Mouse (Mus musculus) hindbrain, embryonic 10.5 days (tissue): Measurements from ENCODE around the gene Mast1. TPM values are rescaled to one million over a fixed set of nuclear protein-coding genes. Genes with fewer than 3 reads are reported as not detected.

Experiments
- DNase-seq: peaks from one replicate; pipeline ENCODE4 v3.0.0-alpha.2; 2017; ENCODE audit warnings: low spot score
- H3K27ac ChIP-seq: fragments of 300-500 bp; sonication (generic); 2 replicates; pipeline ENCODE4 v1.5.1; 2016; ENCODE audit warnings: mild to moderate bottlenecking, moderate library complexity
- H3K27me3 ChIP-seq: fragments of 300-500 bp; sonication (generic); 2 replicates; pipeline ENCODE4 v1.6.1; 2016; ENCODE audit warnings: mild to moderate bottlenecking; ENCODE audit not compliant: poor library complexity, insufficient read depth, severe bottlenecking
- H3K36me3 ChIP-seq: fragments of 300-500 bp; sonication (generic); 2 replicates; pipeline ENCODE4 v1.6.1; 2016; ENCODE audit warnings: mild to moderate bottlenecking, moderate library complexity
- H3K4me1 ChIP-seq: fragments of 300-500 bp; sonication (generic); replicated peaks from 2 replicates; pipeline ENCODE4 v1.6.1; 2016; ENCODE audit warnings: mild to moderate bottlenecking
- H3K4me3 ChIP-seq: fragments of 300-500 bp; sonication (generic); 2 replicates; pipeline ENCODE4 v1.5.1; 2016; ENCODE audit warnings: mild to moderate bottlenecking, moderate library complexity
- H3K9me3 ChIP-seq: fragments of 300-500 bp; sonication (generic); 2 replicates; pipeline ENCODE4 v1.6.1; 2016; ENCODE audit warnings: mild to moderate bottlenecking, moderate library complexity
- WGBS: fragments of 180-500 bp; shearing (Covaris S2); methylation state at CpG from one replicate; pipeline ENCODE4 v1.1.7; 2016; 5-methylcytosine and 5-hydroxymethylcytosine counted together
- polyA plus RNA-seq: library from polyadenylated mRNA; unstranded; fragments of >200 nt; fragmentation: Nextera tagmentation; extraction: Ambion mirVana; gene quantifications from 2 replicates; pipeline ENCODE4 v1.2.1, GENCODE M21; 2016

The Mast1 gene
- 5.0 and 12.7 TPM in 2 replicates for polyA plus RNA-seq

- peak; percentile 75 for DNase-seq
- Histone ChIP-seq H3K9me3 (no peaks in the 10 kb centered on the region), H3K27me3 (peaks cover 81% of the 10 kb centered on the region), H3K4me1 (peaks cover 40% of the 10 kb centered on the region), H3K4me3 (peak within 1 kb of the TSS; percentile 70), H3K27ac (peak within 1 kb of the TSS; percentile 85), H3K36me3 (no peaks in the 10 kb centered on the region)
- WGBS: under 1% methylated on average over 50 of the region's 50 CpGs
Observed at GRCm38 (mm10) chr8:84936962-84937546, at the start of gene Mast1. TSS of gene Mast1 (minus strand) at chr8:84937359.

- no peak for DNase-seq
- Histone ChIP-seq H3K4me1 (peaks cover 62% of the 10 kb centered on the region), H3K27ac (peak overlapping the region; percentile 84; the same call in 1 of the 2 replicates), H3K4me3 (peak overlapping the region; percentile 66), H3K36me3 (no peaks in the 10 kb centered on the region), H3K27me3 (peaks cover 74% of the 10 kb centered on the region), H3K9me3 (no peaks in the 10 kb centered on the region)
- WGBS: 47% methylated on average over 8 of the region's 8 CpGs
Observed at GRCm38 (mm10) chr8:84986379-84986945, 49.3 kb upstream of the Mast1 start.

DNA sequence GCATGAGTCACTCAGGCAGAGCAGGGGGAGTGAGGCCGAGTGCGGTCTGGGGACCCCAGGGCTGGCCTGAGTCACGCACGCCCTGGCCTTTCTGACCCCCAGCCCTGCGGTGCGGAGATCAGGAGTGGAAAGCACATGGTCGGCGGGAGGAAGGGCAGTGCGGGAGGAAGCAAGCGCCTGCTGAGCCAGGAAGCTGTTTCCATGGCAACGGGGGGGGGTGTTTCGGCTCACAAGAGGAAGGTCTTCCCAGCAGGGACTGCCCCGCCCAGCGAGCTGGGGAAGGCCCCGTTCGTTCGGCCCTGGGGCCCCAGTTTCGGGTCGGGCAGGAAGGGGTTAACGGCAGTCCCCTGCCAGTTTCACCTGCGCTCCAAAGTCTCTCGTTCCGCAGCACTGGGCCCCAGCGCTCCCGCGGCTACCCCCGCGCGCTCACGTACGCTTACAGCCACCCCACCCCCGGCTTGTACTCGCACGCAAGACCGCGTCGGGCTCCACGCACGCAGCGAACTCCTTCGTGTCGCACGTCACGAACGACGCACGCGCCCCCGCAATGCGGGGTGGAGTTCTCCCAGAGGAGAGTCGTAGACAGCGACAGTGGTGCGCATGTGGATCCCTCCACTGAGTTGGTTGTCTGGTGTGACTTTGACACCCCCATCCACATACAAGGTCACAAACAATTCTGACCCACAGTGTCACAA lies 48.7 kb upstream of the Mast1 start:
- WGBS: under 1% methylated on average over 53 of the region's 53 CpGs
- no peaks in the 10 kb centered on the region for H3K9me3 ChIP-seq
- DNase-seq: peak; percentile 84
- H3K27me3 ChIP-seq: peaks cover 80% of the 10 kb centered on the region
- H3K27ac ChIP-seq: peak overlapping the region; percentile 84
- peaks cover 63% of the 10 kb centered on the region for H3K4me1 ChIP-seq
- no peaks in the 10 kb centered on the region for H3K36me3 ChIP-seq
- H3K4me3 ChIP-seq: peak overlapping the region; percentile 66

DNA sequence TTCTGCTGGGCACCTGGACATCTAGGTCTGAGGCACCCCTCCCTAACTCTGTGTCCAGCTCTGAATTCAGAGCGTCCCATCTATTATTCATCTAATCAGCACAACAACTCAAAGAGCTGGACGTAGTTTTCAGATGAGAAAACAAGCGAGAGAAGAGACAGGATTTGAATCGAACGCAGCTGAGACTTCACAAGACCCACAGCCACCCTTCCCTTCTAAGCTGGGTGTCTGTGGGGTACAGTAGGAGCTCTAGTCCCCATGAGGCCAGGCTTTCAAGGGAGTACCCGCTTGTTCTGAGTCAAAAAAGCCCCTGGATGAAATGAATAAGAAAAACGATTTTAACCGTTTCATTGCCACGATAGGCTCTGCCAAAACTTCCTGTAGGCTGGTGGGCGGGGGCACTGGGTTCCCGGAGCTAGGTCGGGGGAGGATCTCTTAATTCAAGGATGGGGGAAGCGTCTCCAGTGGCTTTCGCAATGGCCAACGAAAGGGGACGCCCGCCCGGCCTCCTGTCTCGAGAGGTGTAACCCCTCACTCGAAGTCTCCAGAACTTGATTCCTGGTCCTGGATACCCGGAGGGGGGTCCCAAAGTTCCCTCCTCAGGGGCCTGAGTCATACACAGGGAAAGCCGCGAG lies 48.0 kb upstream of the Mast1 start:
- H3K27ac ChIP-seq: peak overlapping the region; percentile 84

GRCm38 (mm10) chr8:84984294-84985048 lies 47.3 kb upstream of the Mast1 start:
- H3K4me1 ChIP-seq: peaks cover 65% of the 10 kb centered on the region
- H3K9me3 ChIP-seq: no peaks in the 10 kb centered on the region
- H3K4me3 ChIP-seq: peak overlapping the region; percentile 66
- 9% methylated on average over 16 of the region's 16 CpGs for WGBS
- DNase-seq: peak; percentile 25
- peak overlapping the region; percentile 84 for H3K27ac ChIP-seq
- no peaks in the 10 kb centered on the region for H3K36me3 ChIP-seq
- H3K27me3 ChIP-seq: peaks cover 94% of the 10 kb centered on the region

More for the DNA sequence above, 48.0 kb upstream of the Mast1 start:
- Histone ChIP-seq H3K9me3 (no peaks in the 10 kb centered on the region), H3K4me1 (peaks cover 65% of the 10 kb centered on the region), H3K36me3 (no peaks in the 10 kb centered on the region), H3K27me3 (peaks cover 87% of the 10 kb centered on the region), H3K4me3 (peak overlapping the region; percentile 66)
- DNase-seq: no peak
- WGBS: under 1% methylated on average over 23 of the region's 23 CpGs

DNA sequence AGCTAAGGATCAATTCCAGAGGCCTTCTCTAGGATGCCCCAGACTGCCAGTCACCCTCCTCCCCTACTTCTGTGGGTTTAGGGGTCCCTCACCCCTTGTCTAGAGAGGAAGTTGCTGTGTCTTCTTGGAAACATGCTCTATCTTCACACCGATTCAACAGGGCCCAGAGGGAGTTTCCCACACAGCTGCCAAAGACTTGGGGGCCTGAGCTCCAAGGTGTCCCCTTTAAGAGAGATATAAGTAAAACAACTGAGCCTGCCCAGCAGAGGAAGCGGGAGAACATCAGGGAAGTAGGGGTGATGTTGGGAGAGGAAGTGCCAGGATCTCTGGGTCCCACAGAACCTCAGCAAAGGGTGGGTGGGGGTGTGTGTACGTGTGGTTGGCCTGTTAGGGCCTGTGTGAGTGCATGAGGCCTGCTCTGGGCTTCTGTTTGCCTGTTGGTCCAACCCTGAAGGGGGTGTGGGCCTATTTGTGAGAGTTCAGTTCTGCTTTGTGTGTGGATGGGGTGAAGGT lies 45.4 kb upstream of the Mast1 start:
- H3K27ac ChIP-seq: peak overlapping the region; percentile 35; the same call in 1 of the 2 replicates
- no peak for DNase-seq
- WGBS: 74% methylated on average over 3 of the region's 3 CpGs
- H3K4me3 ChIP-seq: no peak overlapping the region
- peaks cover 94% of the 10 kb centered on the region for H3K27me3 ChIP-seq
- no peaks in the 10 kb centered on the region for H3K36me3 ChIP-seq
- no peaks in the 10 kb centered on the region for H3K9me3 ChIP-seq
- H3K4me1 ChIP-seq: peaks cover 78% of the 10 kb centered on the region

- DNase-seq: no peak
- Histone ChIP-seq H3K27me3 (peaks cover 94% of the 10 kb centered on the region), H3K27ac (peak overlapping the region; percentile 35; the same call in 1 of the 2 replicates), H3K4me1 (peaks cover 85% of the 10 kb centered on the region), H3K9me3 (no peaks in the 10 kb centered on the region), H3K4me3 (no peak overlapping the region), H3K36me3 (no peaks in the 10 kb centered on the region)
- 76% methylated on average over 15 of the region's 15 CpGs for WGBS
Observed at GRCm38 (mm10) chr8:84981644-84982498, 44.7 kb upstream of the Mast1 start.

DNA sequence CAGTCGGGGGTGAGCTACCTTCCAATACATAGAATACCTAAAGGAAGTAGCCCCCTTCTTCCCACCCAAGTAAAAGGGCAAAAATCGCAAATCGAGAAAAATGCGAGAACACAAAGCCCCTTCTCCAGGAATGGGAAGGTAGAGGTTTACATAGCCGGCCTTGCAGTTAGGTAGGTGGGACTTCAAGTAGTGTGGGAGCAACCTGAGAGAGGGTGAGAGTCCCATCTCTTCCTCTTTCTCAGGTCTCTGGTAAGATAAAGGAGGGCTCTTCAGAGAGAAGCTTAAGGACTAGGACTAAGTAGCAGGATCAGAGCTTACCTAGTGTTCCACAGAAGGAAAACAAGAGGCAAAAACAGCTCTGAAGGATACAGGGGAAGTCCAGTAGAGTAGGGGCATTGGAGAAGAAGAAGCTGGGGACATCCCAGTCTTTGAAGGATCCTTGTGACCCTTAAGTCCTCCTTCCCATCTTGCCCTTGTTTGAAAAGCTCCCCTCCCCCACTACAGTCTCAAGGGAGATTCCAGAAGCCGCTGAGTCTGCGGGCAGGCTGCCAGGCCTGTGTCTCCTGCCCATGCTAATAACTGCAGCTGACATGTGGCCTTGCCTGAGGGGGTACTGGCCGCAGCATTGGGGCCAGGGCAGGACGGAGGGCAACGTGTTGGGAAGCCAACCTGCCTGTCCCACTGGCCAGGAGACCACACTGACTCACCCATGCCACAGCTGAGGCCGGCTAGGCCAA lies 43.6 kb upstream of the Mast1 start:
- peaks cover 84% of the 10 kb centered on the region for H3K27me3 ChIP-seq
- H3K4me3 ChIP-seq: peak overlapping the region; percentile 68
- H3K9me3 ChIP-seq: no peaks in the 10 kb centered on the region
- peaks cover 88% of the 10 kb centered on the region for H3K4me1 ChIP-seq
- no peaks in the 10 kb centered on the region for H3K36me3 ChIP-seq
- 37% methylated on average over 11 of the region's 11 CpGs for WGBS
- H3K27ac ChIP-seq: peak overlapping the region; percentile 83
- DNase-seq: peak; percentile 31

GRCm38 (mm10) chr8:84979599-84980421 lies 42.7 kb upstream of the Mast1 start:
- WGBS: 4% methylated on average over 42 of the region's 42 CpGs
- Histone ChIP-seq H3K4me1 (peaks cover 87% of the 10 kb centered on the region), H3K36me3 (peaks cover 7% of the 10 kb centered on the region), H3K27ac (peak overlapping the region; percentile 83), H3K4me3 (peak overlapping the region; percentile 68), H3K9me3 (no peaks in the 10 kb centered on the region), H3K27me3 (peaks cover 75% of the 10 kb centered on the region)
- DNase-seq: peak; percentile 86

DNA sequence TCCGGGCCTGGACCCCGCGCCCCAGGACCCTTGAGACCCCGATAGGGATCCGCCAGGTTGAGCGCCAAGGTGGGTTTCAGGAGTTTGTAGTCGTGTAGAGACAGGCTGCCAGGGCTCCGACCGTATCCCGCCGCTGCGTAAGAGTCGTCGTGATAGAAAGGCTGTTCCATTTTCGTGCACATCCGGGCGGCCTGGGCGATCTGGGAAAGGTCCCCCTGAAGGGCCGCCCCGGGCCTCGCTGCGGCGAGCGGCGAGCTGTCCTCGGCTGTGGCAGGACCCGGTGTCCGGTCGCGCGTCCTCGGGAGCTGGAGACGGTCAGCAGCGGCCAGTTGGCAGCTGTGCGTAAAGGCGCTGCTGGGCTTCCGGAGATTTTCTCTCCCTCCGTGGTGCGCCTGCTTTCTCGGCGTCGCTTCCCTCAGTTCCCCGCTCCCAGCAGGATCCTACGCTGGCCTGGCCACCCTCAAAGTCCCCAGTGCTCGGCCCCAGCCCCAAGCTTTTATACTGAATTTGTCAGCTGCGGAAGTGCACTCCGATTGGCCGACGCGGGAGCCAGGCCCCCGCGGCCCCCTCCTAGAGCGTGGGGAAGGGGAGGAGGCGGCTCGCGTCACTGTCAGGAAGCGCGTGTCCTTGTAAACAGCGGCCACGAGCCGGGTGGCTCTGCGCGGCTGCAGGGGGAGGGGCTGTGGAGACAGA lies 41.2 kb upstream of the Mast1 start, which contains the start of gene Junb:
Gene Junb (minus strand): TSS at position 471 of the 693 bp plus-strand sequence.
- DNase-seq: peak; percentile 85
- Histone ChIP-seq H3K36me3 (peaks cover 22% of the 10 kb centered on the region), H3K27me3 (peaks cover 62% of the 10 kb centered on the region), H3K27ac (peak within 1 kb of the TSS; percentile 83), H3K4me1 (peaks cover 79% of the 10 kb centered on the region), H3K9me3 (no peaks in the 10 kb centered on the region), H3K4me3 (peak within 1 kb of the TSS; percentile 68)
- WGBS: under 1% methylated on average over 63 of the region's 63 CpGs
